Mouse (Mus musculus): ENCODE data around the gene Rbm3.

DNA sequence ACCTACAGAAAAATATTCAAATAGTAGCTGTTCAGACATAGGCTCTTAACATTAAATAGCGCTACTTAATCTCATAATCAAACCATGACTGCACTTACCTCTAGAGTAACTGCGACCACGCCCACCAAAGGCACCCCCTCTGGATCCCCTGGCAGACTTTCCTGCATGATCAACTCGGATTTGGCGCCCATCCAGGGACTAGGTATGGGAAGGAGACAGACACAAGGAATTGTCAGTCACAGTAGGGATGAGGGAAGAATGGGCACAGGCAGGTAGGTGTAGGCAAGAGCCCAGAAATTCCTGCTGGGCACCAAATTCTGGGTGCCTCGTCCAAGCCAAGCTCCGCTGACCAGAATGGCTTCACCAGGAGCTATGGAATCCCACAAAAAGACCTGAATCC lies 1.9 kb downstream of the Rbm3 start:
- TF ChIP-seq EP300 (IDR thresholded peaks at IDR 0.05; ENCODE audit: low read depth) (no peak), CTCF (IDR thresholded peaks at IDR 0.05; ENCODE audit: low read depth) (no peak)
